ENCODE assay signal across 8 mouse cellular contexts in the genomic region with DNA sequence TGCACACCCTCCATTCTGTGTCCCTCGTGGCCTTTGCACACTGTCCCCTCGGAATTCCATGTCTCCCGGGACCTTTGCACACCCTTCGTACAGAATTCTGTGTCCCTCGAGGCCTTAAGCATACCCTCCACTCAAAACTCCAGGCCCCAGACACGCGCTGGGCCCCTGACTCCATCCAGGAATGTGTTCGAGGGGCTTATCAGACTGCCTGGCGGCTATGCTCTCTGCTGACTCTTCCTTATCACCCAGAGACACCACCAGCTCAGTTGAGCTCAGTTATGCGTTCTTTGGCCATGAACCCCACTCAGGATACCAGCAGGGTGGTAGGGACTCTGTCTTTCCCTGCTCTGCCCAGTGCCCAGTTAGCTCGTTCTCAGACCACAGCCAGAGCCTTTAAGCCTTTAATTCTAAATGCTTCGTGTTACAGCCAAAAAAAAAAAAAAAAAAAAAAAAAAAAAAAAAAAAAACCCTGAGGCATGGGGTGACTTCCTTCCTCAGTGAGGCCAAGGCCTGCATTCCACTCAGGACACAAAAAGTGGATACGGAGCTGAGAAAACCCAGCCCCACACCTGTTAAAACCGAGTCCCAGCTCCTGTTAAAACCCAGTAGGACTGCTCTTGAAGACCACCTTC. TPM values are rescaled to one million over a fixed set of nuclear protein-coding genes. Genes with fewer than 3 reads are reported as not detected.
DNase-seq lines count a peak whose midpoint lies in the region; ATAC-seq and TF ChIP-seq lines count a peak whose summit lies in the region.

No protein-coding gene starts in this region.

- no peak for ATAC-seq in embryonic facial prominence, embryonic 15.5 days (ENCODE audit: insufficient number of reproducible peaks, low FRiP score, low TSS enrichment, low read depth)
- no peak for ATAC-seq in limb, embryonic 15.5 days (ENCODE audit: insufficient number of reproducible peaks, low FRiP score, low TSS enrichment, low read depth)
- ATAC-seq in monocyte, adult 5-6 weeks (replicated peaks; ENCODE audit: insufficient number of reproducible peaks, low FRiP score, low TSS enrichment, poor library complexity, severe bottlenecking): no peak

- TF ChIP-seq POLR2A in small intestine, adult 2 months (IDR thresholded peaks at IDR 0.05; ENCODE audit: low read depth, low read length): no peak

- 40% methylated on average over 14 of the region's 14 CpGs for WGBS in embryonic facial prominence, embryonic 15.5 days
- WGBS in limb, embryonic 15.5 days: 52% methylated on average over 14 of the region's 14 CpGs
- 46% methylated on average over 14 of the region's 14 CpGs for WGBS in small intestine, adult 2 months

- H3K4me1 ChIP-seq in embryonic facial prominence, embryonic 15.5 days: peaks cover 37% of the 10 kb centered on the region
- H3K4me1 ChIP-seq in limb, embryonic 15.5 days: peaks cover 23% of the 10 kb centered on the region
- H3K4me1 ChIP-seq in small intestine, adult 2 months (ENCODE audit: control insufficient read depth, insufficient read depth, insufficient read length, low read length): peaks cover 11% of the 10 kb centered on the region

- TF ChIP-seq CTCF in left cerebral cortex, adult 2 months (IDR thresholded peaks at IDR 0.05): no peak
- no peak for TF ChIP-seq CTCF in small intestine, adult 2 months (IDR thresholded peaks at IDR 0.05; ENCODE audit: extremely low read depth, insufficient read length, insufficient replicate concordance, low read depth, low read length)

- no peaks in the 10 kb centered on the region for H3K36me3 ChIP-seq in embryonic facial prominence, embryonic 15.5 days
- H3K36me3 ChIP-seq in limb, embryonic 15.5 days: no peaks in the 10 kb centered on the region
- no peaks in the 10 kb centered on the region for H3K36me3 ChIP-seq in small intestine, adult 2 months (ENCODE audit: control insufficient read depth, insufficient read depth, low read length)

- intact Hi-C loops in left cerebral cortex, adult 2 months (cut with DNase I): loop anchor here (5.0 kb wide), 1 partner anchor 44 kb away; no protein-coding TSS in a partner anchor
- intact Hi-C loops in left cerebral cortex, postnatal 36 days (cut with DNase I): no loop called here

- H3K9ac ChIP-seq in embryonic facial prominence, embryonic 15.5 days: 0 out of 2 replicates have a peak overlapping the region, but pooled peaks have one; percentile 58
- 0 out of 2 replicates have a peak overlapping the region, but pooled peaks have one; percentile 23 for H3K9ac ChIP-seq in limb, embryonic 15.5 days

- DNase-seq in left cerebral cortex, adult 2 months (ENCODE audit: extremely low spot score in 1 of 2, low spot score in 2 of 2): no peak
- DNase-seq in left cerebral cortex, adult 18-20 months (ENCODE audit: low spot score in 2 of 2): no peak
- DNase-seq in left cerebral cortex, postnatal 36 days (ENCODE audit: low spot score in 2 of 2): no peak
- DNase-seq in Muller cell, postnatal 12 days (ENCODE audit: inconsistent ontology term): no peak

- H3K4me3 ChIP-seq in left cerebral cortex, adult 2 months: peak overlapping the region; percentile 73
- peak overlapping the region; percentile 83 for H3K4me3 ChIP-seq in embryonic facial prominence, embryonic 15.5 days (replicated peaks)
- peak overlapping the region; percentile 74 for H3K4me3 ChIP-seq in limb, embryonic 15.5 days
- H3K4me3 ChIP-seq in small intestine, adult 2 months (ENCODE audit: low read depth, low read length): peak overlapping the region; percentile 82; the same call in 1 of the 2 replicates

- H3K4me2 ChIP-seq in embryonic facial prominence, embryonic 15.5 days (replicated peaks): peak overlapping the region; percentile 93
- H3K4me2 ChIP-seq in limb, embryonic 15.5 days: peak overlapping the region; percentile 94

- H3K27me3 ChIP-seq in embryonic facial prominence, embryonic 15.5 days: no peaks in the 10 kb centered on the region
- H3K27me3 ChIP-seq in limb, embryonic 15.5 days: no peaks in the 10 kb centered on the region
- peaks cover 19% of the 10 kb centered on the region for H3K27me3 ChIP-seq in small intestine, adult 2 months (ENCODE audit: control insufficient read depth, insufficient read depth, low read length)

- peak overlapping the region; percentile 82 for H3K27ac ChIP-seq in left cerebral cortex, adult 2 months
- no peak overlapping the region for H3K27ac ChIP-seq in embryonic facial prominence, embryonic 15.5 days (replicated peaks)
- no peak overlapping the region for H3K27ac ChIP-seq in limb, embryonic 15.5 days
- no peak overlapping the region for H3K27ac ChIP-seq in small intestine, adult 2 months (ENCODE audit: insufficient read depth, low read depth, low read length)

- H3K9me3 ChIP-seq in embryonic facial prominence, embryonic 15.5 days (replicated peaks): no peaks in the 10 kb centered on the region
- H3K9me3 ChIP-seq in limb, embryonic 15.5 days: no peaks in the 10 kb centered on the region

RNA-seq across cellular contexts. Expression of a gene that starts 0.7 kb away (rescaled TPM):
- 10 to 100 TPM; 24.4 to 29.6 TPM for total RNA-seq in left cerebral cortex, adult 2 months (2021)
- 10 to 100 TPM; 27.4 to 29.2 TPM for total RNA-seq in left cerebral cortex, adult 18-20 months (2021)
- 61.0 and 64.7 TPM in 2 replicates for polyA plus RNA-seq in embryonic facial prominence, embryonic 15.5 days (2015; fragmentation: Nextera tagmentation; extraction: Ambion mirVana)
- 57.2 and 65.1 TPM in 2 replicates for polyA plus RNA-seq in limb, embryonic 15.5 days (2015; fragmentation: Nextera tagmentation; extraction: Ambion mirVana)
- 19.4 and 70.2 TPM in 2 replicates for polyA plus RNA-seq in small intestine, adult 2 months (2012; rRNA removed)
- total RNA-seq in left cerebral cortex, postnatal 36 days (2021): 10 to 100 TPM; 22.0 to 28.0 TPM
- 67.9 to 84.6 TPM (median 77.1 TPM) in 3 replicates for total RNA-seq in monocyte, adult 5-6 weeks (2017)

RNA-seq across cellular contexts. Expression of a gene that starts 47.5 kb away (rescaled TPM):
- under 1 TPM; 0.28 to 0.48 TPM for total RNA-seq in left cerebral cortex, adult 2 months (2021)
- under 1 TPM; 0.28 to 0.40 TPM for total RNA-seq in left cerebral cortex, adult 18-20 months (2021)
- polyA plus RNA-seq in embryonic facial prominence, embryonic 15.5 days (2015; fragmentation: Nextera tagmentation; extraction: Ambion mirVana): 0.32 and 0.48 TPM in 2 replicates
- polyA plus RNA-seq in limb, embryonic 15.5 days (2015; fragmentation: Nextera tagmentation; extraction: Ambion mirVana): 0.14 and 0.32 TPM in 2 replicates
- polyA plus RNA-seq in small intestine, adult 2 months (2012; rRNA removed): 0.08 and 0.15 TPM in 2 replicates
- total RNA-seq in left cerebral cortex, postnatal 36 days (2021): under 1 TPM in 1 of 2 experiments, not detected in 1; 0.32 TPM
- 2.9 TPM in 1 of 3 replicates, not detected in the others for total RNA-seq in monocyte, adult 5-6 weeks (2017)

RNA-seq across cellular contexts. Expression of a gene that starts 48.4 kb away (rescaled TPM):
- 100 to 1,000 TPM; 846 to 851 TPM for total RNA-seq in left cerebral cortex, adult 2 months (2021)
- total RNA-seq in left cerebral cortex, adult 18-20 months (2021): 100 to 1,000 TPM; 771 to 830 TPM
- polyA plus RNA-seq in embryonic facial prominence, embryonic 15.5 days (2015; fragmentation: Nextera tagmentation; extraction: Ambion mirVana): 1,092 and 1,100 TPM in 2 replicates
- 1,133 and 1,236 TPM in 2 replicates for polyA plus RNA-seq in limb, embryonic 15.5 days (2015; fragmentation: Nextera tagmentation; extraction: Ambion mirVana)
- polyA plus RNA-seq in small intestine, adult 2 months (2012; rRNA removed): 327 and 848 TPM in 2 replicates
- total RNA-seq in left cerebral cortex, postnatal 36 days (2021): 100 to 1,000 TPM; 817 to 877 TPM
- 791 to 1,058 TPM (median 1,006 TPM) in 3 replicates for total RNA-seq in monocyte, adult 5-6 weeks (2017)
